Mouse (Mus musculus) stomach, postnatal 0 days (tissue): ENCODE results near the gene Rbms3. TPM values are rescaled to one million over a fixed set of nuclear protein-coding genes. Genes with fewer than 3 reads are reported as not detected.

Experiments used
- ATAC-seq: fragments of 200-750 bp; cut with Nextera tagmentation; 2 replicates; pipeline ENCODE4 v1.8.0; 2017; ENCODE audit not compliant: low FRiP score, low TSS enrichment
- DNase-seq: peaks from one replicate; pipeline ENCODE4 v3.0.0-alpha.2; 2016; ENCODE audit warnings: low spot score
- H3K27ac ChIP-seq: fragments of 300-500 bp; sonication (generic); replicated peaks from 2 replicates; pipeline ENCODE4 v1.5.1; 2014; ENCODE audit warnings: mild to moderate bottlenecking, control low read depth
- H3K27me3 ChIP-seq: fragments of 300-500 bp; sonication (generic); 2 replicates; pipeline ENCODE4 v1.6.1; 2014; ENCODE audit warnings: low read length; ENCODE audit not compliant: control insufficient read depth, insufficient read depth
- H3K36me3 ChIP-seq: fragments of 300-500 bp; sonication (generic); 2 replicates; pipeline ENCODE4 v1.6.1; 2014; ENCODE audit warnings: low read length, mixed read lengths; ENCODE audit not compliant: control insufficient read depth, insufficient read depth
- H3K4me1 ChIP-seq: fragments of 300-500 bp; sonication (generic); replicated peaks from 2 replicates; pipeline ENCODE4 v1.6.1; 2014; ENCODE audit warnings: antibody characterized with exemption; ENCODE audit not compliant: control insufficient read depth, insufficient read depth
- H3K4me2 ChIP-seq: fragments of 300-500 bp; sonication (generic); replicated peaks from 2 replicates; pipeline ENCODE4 v1.6.1; 2014; ENCODE audit warnings: low read depth, mild to moderate bottlenecking, control low read depth, moderate library complexity
- H3K4me3 ChIP-seq: fragments of 300-500 bp; sonication (generic); 2 replicates; pipeline ENCODE4 v1.5.1; 2014; ENCODE audit warnings: low read depth, low read length, control low read depth
- H3K9ac ChIP-seq: fragments of 300-500 bp; sonication (generic); 2 replicates; pipeline ENCODE4 v1.6.1; 2014; ENCODE audit warnings: mild to moderate bottlenecking, low read length, control low read depth, mixed read lengths
- H3K9me3 ChIP-seq: fragments of 300-500 bp; sonication (generic); 2 replicates; pipeline ENCODE4 v1.6.1; 2016; ENCODE audit warnings: low read length; ENCODE audit not compliant: control insufficient read depth
- CTCF ChIP-seq: IDR thresholded peaks from 2 replicates; pipeline ENCODE4 v1.5.1; 2016; ENCODE audit warnings: antibody characterized with exemption, low read depth, mild to moderate bottlenecking, moderate library complexity
- EP300 ChIP-seq: optimal IDR thresholded peaks from 2 replicates; pipeline ENCODE3; 2016; ENCODE audit warnings: antibody characterized with exemption
- WGBS: fragments of 180-500 bp; shearing (Covaris S2); extraction: QIAGEN DNeasy Blood & Tissue Kit; methylation state at CpG from one replicate; pipeline ENCODE4 v1.1.7; 2014; 5-methylcytosine and 5-hydroxymethylcytosine counted together
- polyA plus RNA-seq: library from polyadenylated mRNA; unstranded; fragments of >200 nt; fragmentation: Nextera tagmentation; extraction: Ambion mirVana; gene quantifications from 2 replicates; pipeline ENCODE4 v1.2.1, GENCODE M21; 2015

Rbms3 gene
- polyA plus RNA-seq, 1 experiment from 2014 or later, result 20.9 TPM

DNA sequence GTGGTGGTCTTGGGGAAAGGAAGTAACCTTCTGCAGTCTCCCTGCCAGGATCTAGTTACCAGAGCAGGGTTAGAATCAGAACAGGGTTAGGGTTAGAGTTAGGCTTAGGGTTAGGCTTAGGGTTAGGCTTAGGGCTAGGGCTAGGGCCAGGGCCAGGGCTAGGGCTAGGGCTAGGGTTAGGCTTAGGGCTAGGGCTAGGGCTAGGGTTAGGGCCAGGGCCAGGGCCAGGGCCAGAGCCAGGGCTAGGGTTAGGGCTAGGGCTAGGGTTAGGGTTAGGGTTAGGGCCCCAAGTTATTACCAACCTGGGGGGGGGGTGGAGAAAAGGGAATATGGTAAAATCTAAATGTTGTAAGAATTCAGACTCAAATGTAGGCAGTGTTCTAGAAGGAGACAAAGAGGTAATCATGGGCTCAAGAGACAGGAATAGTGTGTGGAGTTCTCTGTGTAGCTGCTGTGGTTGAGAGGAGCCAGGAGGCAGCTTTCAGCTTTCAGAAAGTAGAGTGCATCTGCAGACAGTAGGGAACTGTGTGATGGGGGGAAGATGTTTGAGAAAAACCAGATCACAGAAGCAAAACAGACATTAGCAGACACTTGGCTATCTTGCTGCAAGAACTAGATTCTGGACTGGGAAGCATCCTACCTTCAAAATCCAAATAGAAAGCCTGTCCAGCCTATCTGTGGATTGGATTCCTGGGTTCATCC is 588.3 kb downstream of the Rbms3 start:
- Histone ChIP-seq H3K4me1 (no peaks in the 10 kb centered on the region), H3K9ac (no peak overlapping the region), H3K4me2 (no peak overlapping the region), H3K9me3 (no peaks in the 10 kb centered on the region), H3K27ac (no peak overlapping the region), H3K36me3 (no peaks in the 10 kb centered on the region), H3K4me3 (no peak overlapping the region), H3K27me3 (no peaks in the 10 kb centered on the region)
- no peak for TF ChIP-seq CTCF
- TF ChIP-seq EP300, result no peak
- peak; percentile 12; the same call in 1 of the 2 replicates for ATAC-seq
- no peak for DNase-seq

DNA sequence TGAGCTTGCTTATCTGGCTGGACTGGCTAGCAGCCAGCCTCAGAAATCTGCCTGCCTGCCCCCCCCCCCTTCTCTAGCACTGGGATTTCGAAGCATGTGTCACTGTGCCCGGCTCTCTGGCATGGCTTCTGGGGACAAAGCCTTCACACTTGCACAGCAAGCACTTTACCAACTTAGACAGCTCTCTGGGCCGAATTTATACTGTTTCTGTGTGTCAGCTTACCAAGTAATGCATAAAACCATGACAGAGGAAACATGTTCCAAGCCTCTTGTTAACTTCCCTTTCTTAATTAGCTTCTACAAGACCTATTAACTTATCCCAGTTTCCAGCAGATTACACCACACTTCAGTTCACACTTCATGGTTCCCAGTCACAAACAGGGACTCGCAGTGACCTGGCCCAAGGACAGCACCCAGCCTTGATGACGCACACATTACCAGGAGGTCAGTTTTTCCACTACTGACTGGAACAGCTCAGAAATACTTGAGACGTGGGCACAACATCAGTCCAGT is 589.7 kb downstream of the Rbms3 start:
- ATAC-seq (no peak), DNase-seq (peak; percentile 20)
- Histone ChIP-seq H3K27me3 (no peaks in the 10 kb centered on the region), H3K4me3 (no peak overlapping the region), H3K4me2 (no peak overlapping the region), H3K27ac (no peak overlapping the region), H3K9ac (no peak overlapping the region), H3K4me1 (no peaks in the 10 kb centered on the region), H3K9me3 (no peaks in the 10 kb centered on the region), H3K36me3 (no peaks in the 10 kb centered on the region)
- no peak for TF ChIP-seq EP300
- no peak for TF ChIP-seq CTCF
- 59% methylated on average over 6 of the region's 6 CpGs for WGBS

DNA sequence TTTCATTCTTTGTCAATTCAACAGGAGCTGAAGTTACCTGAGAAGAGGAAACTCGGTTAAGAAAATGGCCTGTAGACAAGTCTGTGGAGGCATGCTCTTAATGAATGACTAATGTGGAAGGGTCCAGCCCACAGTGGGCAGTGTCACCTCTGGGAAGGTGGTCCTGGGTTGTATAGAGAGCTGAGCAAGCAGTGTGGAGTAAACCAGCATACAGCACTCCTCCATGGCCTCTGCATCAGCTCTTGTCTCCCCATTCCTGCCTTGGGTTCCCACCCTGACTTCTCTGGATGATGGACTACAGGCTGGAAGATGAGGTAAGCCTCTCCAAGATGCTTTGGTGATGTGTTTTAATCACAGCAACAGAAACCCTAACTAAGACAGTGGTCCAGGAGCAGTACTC is 597.0 kb downstream of the Rbms3 start:
- DNase-seq, result no peak
- Histone ChIP-seq H3K36me3 (no peaks in the 10 kb centered on the region), H3K27ac (no peak overlapping the region), H3K27me3 (no peaks in the 10 kb centered on the region), H3K9ac (no peak overlapping the region), H3K4me1 (no peaks in the 10 kb centered on the region), H3K9me3 (no peaks in the 10 kb centered on the region), H3K4me2 (no peak overlapping the region), H3K4me3 (no peak overlapping the region)
- 65% methylated on average over 1 of the region's 1 CpGs for WGBS
- TF ChIP-seq EP300, result no peak
- no peak for TF ChIP-seq CTCF
- ATAC-seq, result 0 out of 2 replicates have a peak, but pooled peaks have one; percentile 15

DNA sequence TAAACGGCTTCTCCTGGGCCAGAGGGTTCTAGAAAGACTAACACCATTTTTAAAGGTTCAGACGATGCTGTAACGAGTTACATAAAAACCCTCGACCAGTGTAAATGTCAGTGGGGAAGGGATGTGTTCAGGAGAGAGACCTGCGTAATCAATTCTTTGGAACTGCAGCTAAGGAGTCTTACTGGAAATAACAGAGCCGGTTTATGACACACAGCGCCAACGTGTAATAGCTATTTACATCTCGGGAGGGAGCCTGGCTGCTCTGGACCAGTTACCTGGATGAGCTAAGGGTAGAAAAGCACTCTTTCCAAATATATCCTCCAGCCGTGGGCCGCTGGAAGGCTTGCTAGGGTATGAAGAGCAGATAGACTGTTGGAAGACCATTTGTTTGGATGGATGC is 598.5 kb downstream of the Rbms3 start:
- H3K4me2 ChIP-seq, result no peak overlapping the region

DNA sequence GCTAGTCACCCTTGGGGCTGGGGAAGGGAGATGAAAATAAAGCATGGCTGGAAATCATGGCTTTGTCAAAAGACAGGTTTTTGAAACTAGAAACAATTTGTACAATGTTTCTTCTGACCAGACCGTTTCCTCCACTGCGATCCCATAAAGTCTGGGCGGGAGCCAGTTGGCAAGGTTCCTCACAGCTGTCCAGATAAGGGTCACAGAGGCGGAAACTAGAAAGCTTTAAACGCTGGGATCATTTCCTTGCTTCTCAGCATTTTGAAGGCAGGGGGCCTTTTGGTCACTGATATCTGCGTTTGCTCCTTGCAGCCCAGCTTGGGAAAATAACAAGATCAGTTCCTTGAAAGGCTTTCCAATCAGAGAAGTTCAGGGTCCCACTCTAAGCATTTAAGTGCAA is 598.9 kb downstream of the Rbms3 start:
- Histone ChIP-seq H3K36me3 (no peaks in the 10 kb centered on the region), H3K4me2 (no peak overlapping the region), H3K4me1 (no peaks in the 10 kb centered on the region), H3K9me3 (no peaks in the 10 kb centered on the region), H3K27me3 (no peaks in the 10 kb centered on the region), H3K9ac (no peak overlapping the region), H3K4me3 (no peak overlapping the region), H3K27ac (peak overlapping the region; percentile 49; the same call in 1 of the 2 replicates)
- DNase-seq, result peak; percentile 88
- TF ChIP-seq CTCF (0 out of 2 replicates have a peak, but pooled peaks have one; percentile 22), EP300 (no peak)
- WGBS, result 16% methylated on average over 6 of the region's 6 CpGs
- peak; percentile 73 for ATAC-seq

More for the DNA sequence above, 598.5 kb downstream of the Rbms3 start:
- DNase-seq (no peak), ATAC-seq (peak; percentile 51; the same call in 1 of the 2 replicates)
- WGBS, result 51% methylated on average over 11 of the region's 11 CpGs
- H3K4me3 ChIP-seq, result no peak overlapping the region
- no peak overlapping the region for H3K9ac ChIP-seq
- TF ChIP-seq EP300 (no peak), CTCF (no peak)
- no peaks in the 10 kb centered on the region for H3K4me1 ChIP-seq
- H3K27ac ChIP-seq, result peak overlapping the region; percentile 49; the same call in 1 of the 2 replicates
- H3K27me3 ChIP-seq, result no peaks in the 10 kb centered on the region
- H3K36me3 ChIP-seq, result no peaks in the 10 kb centered on the region
- no peaks in the 10 kb centered on the region for H3K9me3 ChIP-seq

DNA sequence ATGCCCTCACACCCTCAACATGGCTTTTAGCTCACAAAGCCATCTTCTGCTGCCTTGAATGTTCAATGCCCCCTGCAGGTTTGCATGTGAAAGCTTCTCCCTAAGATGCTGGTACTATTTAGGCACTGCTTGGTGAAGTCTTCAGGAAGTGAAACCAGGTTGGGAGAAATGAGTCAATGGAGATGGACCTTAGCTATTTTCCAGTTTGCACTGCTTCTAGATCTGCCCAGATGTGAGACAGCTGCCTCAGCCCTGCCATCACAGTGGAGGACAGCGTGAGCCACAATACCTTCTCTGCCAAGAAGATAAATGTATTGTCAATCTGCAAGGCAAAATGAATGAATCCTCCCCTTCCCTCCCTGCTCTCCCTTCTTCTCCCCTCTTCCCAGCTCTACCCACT is 599.8 kb downstream of the Rbms3 start:
- no peaks in the 10 kb centered on the region for H3K27me3 ChIP-seq
- no peak overlapping the region for H3K9ac ChIP-seq
- H3K36me3 ChIP-seq, result no peaks in the 10 kb centered on the region
- WGBS, result 76% methylated on average over 1 of the region's 1 CpGs
- DNase-seq, result no peak
- no peak for ATAC-seq
- no peak overlapping the region for H3K4me2 ChIP-seq
- H3K4me1 ChIP-seq, result no peaks in the 10 kb centered on the region
- H3K4me3 ChIP-seq, result no peak overlapping the region
- TF ChIP-seq CTCF (peak; percentile 40), EP300 (no peak)
- no peaks in the 10 kb centered on the region for H3K9me3 ChIP-seq
- H3K27ac ChIP-seq, result no peak overlapping the region
